Mouse (Mus musculus): ENCODE data around the gene Ddx4. TPM values are rescaled to one million over a fixed set of nuclear protein-coding genes. Genes with fewer than 3 reads are reported as not detected.

Gene Ddx4
- polyA plus RNA-seq, 1 experiment: not detected

GRCm38 (mm10) chr13:112644996-112645395, 7.3 kb downstream of the Ddx4 start:
- no peaks in the 10 kb centered on the region for H3K4me1 ChIP-seq (ENCODE audit: control insufficient read depth, insufficient read depth, low read length)
- DNase-seq: no peak
- TF ChIP-seq CTCF (IDR thresholded peaks at IDR 0.05; ENCODE audit: insufficient read depth, low read length): no peak
- no peak for TF ChIP-seq POLR2A (IDR thresholded peaks at IDR 0.05; ENCODE audit: borderline replicate concordance, extremely low read depth, low read depth, low read length)
- H3K4me3 ChIP-seq (replicated peaks; ENCODE audit: extremely low read depth, low read depth, low read length): no peak overlapping the region
- WGBS: 86% methylated on average over 3 of the region's 3 CpGs

DNA sequence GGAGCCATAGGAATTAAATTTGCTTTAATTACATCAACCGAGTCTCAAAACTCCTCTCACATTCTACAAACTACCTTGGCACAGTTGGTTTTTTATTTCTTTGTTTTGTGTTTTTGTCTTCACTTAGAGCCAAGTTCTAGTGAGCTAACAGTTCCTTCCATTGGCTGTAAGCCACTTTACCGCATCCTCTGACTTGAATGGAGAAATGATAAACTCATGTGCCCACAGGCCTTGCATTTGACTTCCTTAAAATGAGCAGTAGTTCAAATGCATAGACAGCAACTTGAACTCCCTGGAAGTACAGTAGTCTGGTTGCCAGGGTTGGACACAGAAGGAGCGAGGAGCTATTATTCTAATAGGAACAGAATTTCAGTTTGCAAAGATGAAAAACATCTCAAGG, 9.4 kb downstream of the Ddx4 start:
- WGBS: 84% methylated on average over 3 of the region's 3 CpGs
- no peak for TF ChIP-seq POLR2A (IDR thresholded peaks at IDR 0.05; ENCODE audit: borderline replicate concordance, extremely low read depth, low read depth, low read length)
- TF ChIP-seq CTCF (IDR thresholded peaks at IDR 0.05; ENCODE audit: insufficient read depth, low read length): no peak
- Histone ChIP-seq H3K4me1 (ENCODE audit: control insufficient read depth, insufficient read depth, low read length) (no peaks in the 10 kb centered on the region), H3K4me3 (replicated peaks; ENCODE audit: extremely low read depth, low read depth, low read length) (no peak overlapping the region)
- no peak for DNase-seq

DNA sequence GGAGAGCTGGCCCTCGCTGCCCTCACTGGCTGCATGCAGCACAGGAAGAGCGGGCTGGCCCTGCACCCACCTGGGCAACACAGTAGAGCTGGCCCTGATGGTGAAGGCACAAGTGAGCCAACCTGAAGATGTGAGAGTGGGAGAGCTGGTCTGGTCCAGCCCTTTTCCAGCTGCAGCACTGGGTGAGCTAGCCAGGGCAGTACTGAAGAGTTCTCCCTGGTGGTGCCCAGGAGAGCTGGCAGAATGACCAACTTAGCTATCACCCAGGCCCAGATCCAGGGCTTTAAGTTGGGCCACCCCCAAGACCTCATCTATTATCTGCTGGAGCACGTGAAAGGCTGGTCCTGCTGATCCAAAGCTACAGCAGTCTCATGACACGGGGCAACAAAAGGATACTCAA, 13.2 kb downstream of the Ddx4 start:
- no peak for DNase-seq
- Histone ChIP-seq H3K4me1 (ENCODE audit: control insufficient read depth, insufficient read depth, low read length) (no peaks in the 10 kb centered on the region), H3K4me3 (replicated peaks; ENCODE audit: extremely low read depth, low read depth, low read length) (no peak overlapping the region)
- whole genome bisulfite sequencing: 73% methylated on average over 4 of the region's 4 CpGs
- no peak for TF ChIP-seq CTCF (IDR thresholded peaks at IDR 0.05; ENCODE audit: insufficient read depth, low read length)
- TF ChIP-seq POLR2A (IDR thresholded peaks at IDR 0.05; ENCODE audit: borderline replicate concordance, extremely low read depth, low read depth, low read length): no peak

- TF ChIP-seq CTCF (IDR thresholded peaks at IDR 0.05; ENCODE audit: insufficient read depth, low read length) (no peak), POLR2A (IDR thresholded peaks at IDR 0.05; ENCODE audit: borderline replicate concordance, extremely low read depth, low read depth, low read length) (no peak)
- Histone ChIP-seq H3K4me3 (replicated peaks; ENCODE audit: extremely low read depth, low read depth, low read length) (no peak overlapping the region), H3K4me1 (ENCODE audit: control insufficient read depth, insufficient read depth, low read length) (no peaks in the 10 kb centered on the region)
- 47% methylated on average over 3 of the region's 3 CpGs for WGBS
- no peak for DNase-seq
Measured at GRCm38 (mm10) chr13:112636498-112636897, 15.8 kb downstream of the Ddx4 start.

GRCm38 (mm10) chr13:112635174-112635837, 17.0 kb downstream of the Ddx4 start:
- no peaks in the 10 kb centered on the region for H3K4me1 ChIP-seq (ENCODE audit: control insufficient read depth, insufficient read depth, low read length)
- WGBS: 52% methylated on average over 7 of the region's 7 CpGs
- TF ChIP-seq POLR2A (IDR thresholded peaks at IDR 0.05; ENCODE audit: borderline replicate concordance, extremely low read depth, low read depth, low read length) (no peak), CTCF (IDR thresholded peaks at IDR 0.05; ENCODE audit: insufficient read depth, low read length) (no peak)
- no peak for DNase-seq
- H3K4me3 ChIP-seq (replicated peaks; ENCODE audit: extremely low read depth, low read depth, low read length): no peak overlapping the region

GRCm38 (mm10) chr13:112625566-112625965, 26.7 kb downstream of the Ddx4 start:
- no peak for DNase-seq
- Histone ChIP-seq H3K4me3 (replicated peaks; ENCODE audit: extremely low read depth, low read depth, low read length) (no peak overlapping the region), H3K4me1 (ENCODE audit: control insufficient read depth, insufficient read depth, low read length) (no peaks in the 10 kb centered on the region)
- no peak for TF ChIP-seq POLR2A (IDR thresholded peaks at IDR 0.05; ENCODE audit: borderline replicate concordance, extremely low read depth, low read depth, low read length)
- TF ChIP-seq CTCF (IDR thresholded peaks at IDR 0.05; ENCODE audit: insufficient read depth, low read length): no peak

DNA sequence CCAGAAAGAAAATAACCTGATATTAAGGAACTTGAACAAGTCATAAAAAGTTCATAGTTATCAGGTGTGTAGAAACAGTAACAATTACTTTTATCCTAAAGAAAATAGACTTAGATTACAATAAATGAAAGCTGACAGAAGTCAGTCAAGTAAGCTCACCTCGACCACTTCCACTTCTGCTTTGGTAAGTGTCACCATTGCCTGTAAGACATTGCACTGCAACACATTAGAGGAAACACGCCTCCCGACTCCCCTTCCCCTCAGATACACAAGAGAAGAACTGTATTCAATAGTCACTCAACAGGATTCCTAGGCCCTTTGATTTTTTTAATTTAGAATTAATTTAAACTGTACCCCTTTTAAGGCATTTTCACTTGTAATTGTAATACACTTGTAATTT, 27.7 kb downstream of the Ddx4 start:
- Histone ChIP-seq H3K4me1 (ENCODE audit: control insufficient read depth, insufficient read depth, low read length) (no peaks in the 10 kb centered on the region), H3K4me3 (replicated peaks; ENCODE audit: extremely low read depth, low read depth, low read length) (no peak overlapping the region)
- 65% methylated on average over 3 of the region's 3 CpGs for WGBS
- no peak for TF ChIP-seq CTCF (IDR thresholded peaks at IDR 0.05; ENCODE audit: insufficient read depth, low read length)
- TF ChIP-seq POLR2A (IDR thresholded peaks at IDR 0.05; ENCODE audit: borderline replicate concordance, extremely low read depth, low read depth, low read length): no peak
- no peak for DNase-seq

DNA sequence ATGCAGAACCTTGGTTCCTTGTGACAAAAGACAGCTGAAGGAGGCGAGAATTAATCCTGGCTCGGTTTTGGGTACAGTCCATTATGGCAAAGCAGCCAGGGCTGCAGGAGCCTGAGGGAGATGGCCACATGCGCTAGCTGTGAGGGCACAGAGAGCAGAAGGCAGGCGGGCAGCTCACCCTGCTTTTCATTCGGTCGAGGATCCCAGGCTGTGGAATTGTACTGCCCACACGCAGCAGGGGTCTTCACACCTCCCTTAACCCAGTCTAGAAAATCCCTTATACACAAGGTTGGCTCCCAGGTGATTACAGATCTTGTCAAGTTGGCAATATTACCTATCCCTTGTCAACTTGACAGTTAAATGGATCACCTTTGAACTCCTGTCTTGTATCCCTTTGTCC, 28.6 kb downstream of the Ddx4 start:
- WGBS: 71% methylated on average over 7 of the region's 7 CpGs
- peaks cover 3% of the 10 kb centered on the region; the same call in 1 of the 2 replicates for H3K4me1 ChIP-seq (ENCODE audit: control insufficient read depth, insufficient read depth, low read length)
- no peak for DNase-seq

DNA sequence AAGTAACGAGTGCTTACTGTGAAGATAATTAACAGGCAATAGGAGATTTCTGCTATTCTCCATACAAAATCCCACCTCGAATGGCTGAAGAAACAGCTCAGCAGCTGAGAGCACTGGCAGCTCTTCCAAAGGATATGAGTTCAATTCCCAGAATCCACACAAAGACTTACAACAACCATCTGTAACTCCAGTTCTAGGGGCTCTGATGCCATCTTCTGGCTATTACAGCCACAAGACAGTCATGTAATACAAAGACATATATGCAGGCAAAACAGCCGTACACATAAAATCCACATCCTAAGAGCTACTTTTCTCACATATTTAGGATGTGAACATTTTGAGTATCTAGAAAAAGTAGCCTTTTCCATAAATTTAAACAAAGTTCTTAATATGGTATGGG, 30.7 kb downstream of the Ddx4 start:
- Histone ChIP-seq H3K4me1 (ENCODE audit: control insufficient read depth, insufficient read depth, low read length) (peaks cover 4% of the 10 kb centered on the region; the same call in 1 of the 2 replicates), H3K4me3 (replicated peaks; ENCODE audit: extremely low read depth, low read depth, low read length) (no peak overlapping the region)
- no peak for TF ChIP-seq POLR2A (IDR thresholded peaks at IDR 0.05; ENCODE audit: borderline replicate concordance, extremely low read depth, low read depth, low read length)
- TF ChIP-seq CTCF (IDR thresholded peaks at IDR 0.05; ENCODE audit: insufficient read depth, low read length): no peak
- no peak for DNase-seq
- 46% methylated on average over 3 of the region's 3 CpGs for WGBS

More for the DNA sequence above, 28.6 kb downstream of the Ddx4 start:
- H3K4me3 ChIP-seq (replicated peaks; ENCODE audit: extremely low read depth, low read depth, low read length): no peak overlapping the region
- TF ChIP-seq CTCF (IDR thresholded peaks at IDR 0.05; ENCODE audit: insufficient read depth, low read length) (no peak), POLR2A (IDR thresholded peaks at IDR 0.05; ENCODE audit: borderline replicate concordance, extremely low read depth, low read depth, low read length) (no peak)

DNA sequence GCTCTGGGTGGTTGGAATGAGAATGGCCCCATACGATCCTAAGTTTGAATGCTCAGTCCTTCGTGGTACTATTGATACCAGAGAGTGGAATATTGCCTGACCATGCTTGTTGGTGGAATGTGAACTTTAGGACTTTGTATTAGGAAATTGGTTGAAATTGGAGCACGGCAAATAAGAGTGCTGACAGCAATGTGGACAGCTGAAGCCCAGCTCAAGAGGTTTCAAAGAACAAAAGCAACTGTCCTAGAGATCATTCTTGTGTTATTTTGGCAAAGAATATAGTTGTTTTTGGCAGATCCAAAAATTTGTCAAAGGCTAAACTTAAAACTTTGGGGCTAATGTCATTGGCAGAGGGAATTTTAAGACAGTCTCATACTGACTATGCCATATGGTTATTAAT, 43.7 kb downstream of the Ddx4 start:
- 83% methylated on average over 3 of the region's 3 CpGs for WGBS

More for the DNA sequence above, 43.7 kb downstream of the Ddx4 start:
- TF ChIP-seq CTCF (IDR thresholded peaks at IDR 0.05; ENCODE audit: insufficient read depth, low read length): no peak
- TF ChIP-seq POLR2A (IDR thresholded peaks at IDR 0.05; ENCODE audit: borderline replicate concordance, extremely low read depth, low read depth, low read length): no peak
- DNase-seq: no peak
- H3K4me3 ChIP-seq (replicated peaks; ENCODE audit: extremely low read depth, low read depth, low read length): no peak overlapping the region
- H3K4me1 ChIP-seq (ENCODE audit: control insufficient read depth, insufficient read depth, low read length): no peaks in the 10 kb centered on the region

Data from lung, adult 2 months (tissue).